ENCODE assay signal across 22 mouse cellular contexts in the genomic region with DNA sequence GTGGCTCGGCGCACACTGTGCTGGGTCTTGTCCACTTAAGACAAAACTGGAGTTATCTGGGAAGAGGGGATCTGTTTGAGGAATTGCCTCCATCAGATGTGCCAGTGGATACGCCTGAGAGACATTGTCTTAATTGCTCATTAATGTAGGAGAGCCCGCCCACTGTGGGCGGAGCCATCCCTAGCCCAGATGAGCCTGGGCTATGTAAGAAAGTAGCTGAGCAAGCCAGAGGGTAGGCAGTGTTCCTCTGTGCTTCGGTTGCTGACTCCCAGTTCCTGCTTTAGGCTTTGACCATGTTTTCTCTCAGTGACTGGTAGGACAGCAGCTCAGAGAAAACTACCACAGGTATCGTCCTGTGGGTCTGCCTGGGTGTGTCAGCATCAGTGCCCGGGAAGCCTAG. TPM values are rescaled to one million over a fixed set of nuclear protein-coding genes. Genes with fewer than 3 reads are reported as not detected.
A peak's percentile ranks its signal among the peaks of the same experiment; 100 is the strongest.
DNase-seq lines count a peak whose midpoint lies in the region; ATAC-seq and TF ChIP-seq lines count a peak whose summit lies in the region.
"Had no signal": no experiment of that assay in that cellular context is flagged by ENCODE, and none has a peak within 500 bp of the region (broad histone marks: within the 10 kb centered on the region; RNA-seq: fewer than 3 reads in every experiment).

No protein-coding gene starts in this region.

- 79% methylated on average over 8 of the region's 8 CpGs for WGBS in kidney, adult 2 months
- WGBS in stomach, postnatal 0 days: 85% methylated on average over 8 of the region's 8 CpGs

- no peaks in the 10 kb centered on the region for H3K9me3 ChIP-seq in stomach, postnatal 0 days (ENCODE audit: control insufficient read depth, low read length)
- H3K9me3 ChIP-seq: embryonic facial prominence, embryonic 13.5 days; forebrain, embryonic 10.5 days; forebrain, embryonic 15.5 days; G1E; hindbrain, embryonic 12.5 days; limb, embryonic 13.5 days; midbrain, embryonic 10.5 days had no signal

- DNase-seq in kidney, adult 2 months: peak; percentile 52
- DNase-seq in kidney, postnatal 10 days: no peak
- DNase-seq in retina, postnatal 1 day: peak; percentile 53
- no peak for DNase-seq in retina, embryonic 14.5 days (ENCODE audit: low spot score)
- DNase-seq in c-Kit-positive CD71-positive TER-119-negative erythroid progenitor cells, embryonic 14.5 days (ENCODE audit: low read depth): peak; percentile 32
- no peak for DNase-seq in stomach, postnatal 0 days (ENCODE audit: low spot score)
- DNase-seq in adrenal gland, adult 2 months: no peak

- no peak overlapping the region for H3K4me2 ChIP-seq in stomach, postnatal 0 days (replicated peaks; ENCODE audit: low read depth)
- H3K4me2 ChIP-seq: embryonic facial prominence, embryonic 13.5 days; forebrain, embryonic 15.5 days; hindbrain, embryonic 12.5 days; limb, embryonic 13.5 days; lung, embryonic 14.5 days had no signal

- H3K27ac ChIP-seq in kidney, adult 2 months (ENCODE audit: insufficient read depth, low read depth, low read length): no peak overlapping the region
- H3K27ac ChIP-seq in stomach, postnatal 0 days (replicated peaks): no peak overlapping the region
- H3K27ac ChIP-seq: embryonic facial prominence, embryonic 13.5 days; forebrain, embryonic 10.5 days; forebrain, embryonic 15.5 days; heart, adult 2 months; hindbrain, embryonic 12.5 days; hindbrain, postnatal 0 days; layer of hippocampus, adult 2 months; left cerebral cortex, adult 2 months; limb, embryonic 13.5 days; liver, embryonic 14.5 days; midbrain, embryonic 10.5 days had no signal

- ATAC-seq in stomach, postnatal 0 days (ENCODE audit: low FRiP score, low TSS enrichment): no peak

- H3K9ac ChIP-seq in stomach, postnatal 0 days (ENCODE audit: low read length): no peak overlapping the region
- H3K9ac ChIP-seq: embryonic facial prominence, embryonic 13.5 days; forebrain, embryonic 15.5 days; hindbrain, embryonic 12.5 days; limb, embryonic 13.5 days; liver, embryonic 14.5 days; lung, embryonic 14.5 days had no signal

- TF ChIP-seq POLR2A in kidney, adult 2 months (IDR thresholded peaks at IDR 0.05; ENCODE audit: low read depth, low read length): no peak

- no peaks in the 10 kb centered on the region for H3K4me1 ChIP-seq in kidney, adult 2 months (ENCODE audit: control insufficient read depth, insufficient read depth, low read length)
- H3K4me1 ChIP-seq in stomach, postnatal 0 days (replicated peaks; ENCODE audit: control insufficient read depth, insufficient read depth): no peaks in the 10 kb centered on the region
- H3K4me1 ChIP-seq: forebrain, embryonic 10.5 days; limb, embryonic 13.5 days had no signal

- H3K27me3 ChIP-seq in kidney, adult 2 months (replicated peaks; ENCODE audit: control insufficient read depth, insufficient read depth, low read length): no peaks in the 10 kb centered on the region
- no peaks in the 10 kb centered on the region for H3K27me3 ChIP-seq in stomach, postnatal 0 days (ENCODE audit: control insufficient read depth, insufficient read depth, low read length)
- H3K27me3 ChIP-seq: embryonic facial prominence, embryonic 13.5 days; forebrain, embryonic 15.5 days; hindbrain, embryonic 12.5 days; limb, embryonic 13.5 days had no signal

- no peak for TF ChIP-seq EP300 in stomach, postnatal 0 days (optimal IDR thresholded peaks at IDR 0.05)

- TF ChIP-seq CTCF in kidney, adult 2 months (conservative IDR thresholded peaks at IDR 0.05; ENCODE audit: insufficient read depth, insufficient read length, low read depth, low read length): no peak
- no peak for TF ChIP-seq CTCF in stomach, postnatal 0 days (IDR thresholded peaks at IDR 0.05; ENCODE audit: low read depth)

- no peak overlapping the region for H3K4me3 ChIP-seq in kidney, adult 2 months (ENCODE audit: insufficient read depth, low read depth, low read length)
- no peak overlapping the region for H3K4me3 ChIP-seq in stomach, postnatal 0 days (ENCODE audit: low read depth, low read length)
- H3K4me3 ChIP-seq: embryonic facial prominence, embryonic 13.5 days; forebrain, embryonic 10.5 days; forebrain, embryonic 15.5 days; heart, adult 2 months; hindbrain, embryonic 12.5 days; layer of hippocampus, adult 2 months; left cerebral cortex, adult 2 months; limb, embryonic 13.5 days; midbrain, embryonic 10.5 days had no signal

- H3K36me3 ChIP-seq in kidney, adult 2 months (ENCODE audit: control insufficient read depth, insufficient read depth, low read length): no peaks in the 10 kb centered on the region
- H3K36me3 ChIP-seq in stomach, postnatal 0 days (ENCODE audit: control insufficient read depth, insufficient read depth, low read length): no peaks in the 10 kb centered on the region
- H3K36me3 ChIP-seq: embryonic facial prominence, embryonic 13.5 days; forebrain, embryonic 10.5 days; forebrain, embryonic 15.5 days; G1E; hindbrain, embryonic 12.5 days; limb, embryonic 13.5 days; midbrain, embryonic 10.5 days had no signal

RNA-seq across cellular contexts. Expression of gene Cdh15, which starts 13.3 kb away (rescaled TPM):
- polyA plus RNA-seq in kidney, adult 2 months (2012; rRNA removed): 0.11 TPM in 1 of 2 replicates, not detected in the other
- polyA plus RNA-seq in stomach, postnatal 0 days (2015; fragmentation: Nextera tagmentation; extraction: Ambion mirVana): 0.23 TPM in 2 replicates
- total RNA-seq in adrenal gland, adult 2 months (2021): under 1 TPM; 0.79 to 0.95 TPM
- 0.72 and 0.79 TPM in 2 replicates for polyA plus RNA-seq in adrenal gland, adult 2 months (2012; rRNA removed)
- total RNA-seq: G1E; heart, adult 2 months; heart, postnatal 25 days; megakaryocyte progenitor cell, adult 5-6 weeks had no signal
- polyA plus RNA-seq: G1E; heart, adult 2 months; liver, embryonic 14.5 days; lung, embryonic 14.5 days had no signal

RNA-seq across cellular contexts. Expression of gene Acsf3, which starts 59.1 kb away (rescaled TPM):
- polyA plus RNA-seq in kidney, adult 2 months (2012; rRNA removed): 73.9 and 74.9 TPM in 2 replicates
- 14.7 and 15.4 TPM in 2 replicates for polyA plus RNA-seq in stomach, postnatal 0 days (2015; fragmentation: Nextera tagmentation; extraction: Ambion mirVana)
- total RNA-seq in adrenal gland, adult 2 months (2021): 10 to 100 TPM; 40.4 to 42.3 TPM
- 44.4 and 45.8 TPM in 2 replicates for polyA plus RNA-seq in adrenal gland, adult 2 months (2012; rRNA removed)

Comparison
In these comparisons a context has a peak if more than half of its experiments do, and no peak if none do; other contexts are left out.
1. DNase-seq: peak in kidney, adult 2 months (single experiment), retina, postnatal 1 day (single experiment) and c-Kit-positive CD71-positive TER-119-negative erythroid progenitor cells, embryonic 14.5 days (single experiment); none in kidney, postnatal 10 days (single experiment), retina, embryonic 14.5 days (single experiment), stomach, postnatal 0 days (single experiment) and adrenal gland, adult 2 months (single experiment).